Mouse (Mus musculus) lung, adult 2 months (tissue): ENCODE results near the gene Med6. TPM values are rescaled to one million over a fixed set of nuclear protein-coding genes. Genes with fewer than 3 reads are reported as not detected.
"Not testable (repeated sequence)": the region's sequence is repeated elsewhere in the genome, so short reads cannot be mapped to it uniquely, and the experiment has no call there.

ENCODE experiments used
- DNase-seq: peaks from one replicate; pipeline ENCODE4 v3.0.0; 2022
- H3K4me1 ChIP-seq: fragments of 200-500 bp; 2 replicates; pipeline ENCODE4 v1.6.1; 2011; ENCODE audit warnings: low read length; ENCODE audit not compliant: control insufficient read depth, insufficient read depth
- H3K4me3 ChIP-seq: fragments of 200-500 bp; replicated peaks from 2 replicates; pipeline ENCODE3; 2011; ENCODE audit warnings: low read depth, mild to moderate bottlenecking, control low read depth, low read length; ENCODE audit errors: extremely low read depth
- CTCF ChIP-seq: fragments of 200-500 bp; IDR thresholded peaks from 2 replicates; pipeline ENCODE4 v1.5.1; 2011; ENCODE audit warnings: mild to moderate bottlenecking, low read length, control low read depth; ENCODE audit not compliant: insufficient read depth
- POLR2A ChIP-seq: fragments of 200-500 bp; IDR thresholded peaks from 2 replicates; pipeline ENCODE4 v1.6.1; 2011; ENCODE audit warnings: low read depth, mild to moderate bottlenecking, control low read depth, low read length, borderline replicate concordance; ENCODE audit errors: extremely low read depth
- WGBS: fragments of 180-500 bp; shearing (Covaris S2); methylation state at CpG from one replicate; pipeline ENCODE4 v1.1.7; 2018; 5-methylcytosine and 5-hydroxymethylcytosine counted together
- polyA plus RNA-seq: library from polyadenylated mRNA; depleted of rRNA; stranded (reverse); fragments of >200 nt; gene quantifications from 2 replicates; pipeline ENCODE4 v1.2.3, GENCODE M21; 2012; rRNA removed

Gene Med6
- polyA plus RNA-seq, 1 experiment = 8.4 TPM

DNA sequence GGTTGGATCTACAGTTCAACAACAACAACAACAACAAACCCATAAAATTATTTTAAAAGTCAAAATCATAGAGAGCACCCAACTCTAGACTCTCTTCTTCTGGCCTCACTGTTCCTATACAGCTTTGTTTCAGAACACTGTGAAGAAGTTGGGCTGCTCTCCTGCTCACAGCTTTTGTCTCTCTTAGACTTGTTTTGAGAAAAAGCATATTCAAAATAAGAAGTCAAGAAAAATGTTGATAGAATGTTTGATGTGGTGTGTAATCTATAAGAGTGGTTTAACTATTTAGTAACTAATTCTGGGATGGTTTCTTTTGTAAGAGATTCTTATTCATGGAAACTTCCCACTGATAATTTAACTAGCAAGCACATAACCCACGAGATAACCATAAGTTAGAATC, 26.4 kb downstream of the Med6 start, which contains the start of gene Adam21:
TSS of gene Adam21 (minus strand) at position 101 of the 400 bp plus-strand sequence.
- Histone ChIP-seq H3K4me1 (no peaks in the 10 kb centered on the region), H3K4me3 (no peak within 1 kb of the TSS)
- WGBS = 98% methylated on average over 1 of the region's 1 CpGs
- no peak for DNase-seq
- TF ChIP-seq POLR2A (no peak), CTCF (no peak)

DNA sequence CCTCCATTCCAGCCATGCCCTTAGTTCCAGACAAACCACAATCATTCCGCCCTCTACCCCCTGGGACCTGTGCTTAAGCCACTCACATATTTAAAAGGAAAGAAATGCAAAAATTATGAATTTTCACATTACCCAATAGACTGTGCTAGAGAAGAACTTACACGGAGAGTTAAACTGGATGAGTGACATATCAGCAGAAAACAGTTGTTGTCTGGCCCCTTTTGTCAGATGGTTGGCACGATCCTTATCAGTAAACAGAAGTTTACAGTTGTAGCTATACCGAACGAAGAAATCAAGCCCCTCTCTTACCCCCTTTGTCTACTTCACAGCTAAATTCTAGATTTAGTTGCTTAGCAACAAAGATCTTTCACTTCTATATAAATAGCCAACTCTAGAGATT, 26.9 kb downstream of the Med6 start:
- no peak for DNase-seq
- WGBS = 80% methylated on average over 5 of the region's 5 CpGs
- H3K4me1 ChIP-seq = no peaks in the 10 kb centered on the region
- no peak overlapping the region for H3K4me3 ChIP-seq
- no peak for TF ChIP-seq CTCF
- no peak for TF ChIP-seq POLR2A

DNA sequence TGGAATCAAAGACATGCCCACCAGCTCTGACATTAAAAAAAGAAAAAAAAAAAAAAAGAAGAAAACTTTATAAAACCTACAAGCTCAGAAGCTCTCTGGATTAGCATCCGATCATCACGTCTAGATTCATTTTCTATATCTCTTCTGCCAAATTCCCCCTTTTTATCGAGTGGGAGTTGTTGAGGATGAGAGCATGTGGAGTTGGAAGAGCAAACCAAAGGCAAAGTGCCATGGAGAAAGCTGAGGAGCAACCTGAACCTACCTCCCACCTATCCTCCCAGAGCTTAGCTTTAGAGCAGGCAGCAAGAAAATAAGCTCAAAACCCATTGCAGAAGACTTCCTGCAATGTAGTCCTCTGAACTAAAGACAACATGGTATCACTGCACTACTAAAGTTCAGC, 30.6 kb downstream of the Med6 start:
- 97% methylated on average over 3 of the region's 3 CpGs for WGBS
- no peaks in the 10 kb centered on the region for H3K4me1 ChIP-seq

DNA sequence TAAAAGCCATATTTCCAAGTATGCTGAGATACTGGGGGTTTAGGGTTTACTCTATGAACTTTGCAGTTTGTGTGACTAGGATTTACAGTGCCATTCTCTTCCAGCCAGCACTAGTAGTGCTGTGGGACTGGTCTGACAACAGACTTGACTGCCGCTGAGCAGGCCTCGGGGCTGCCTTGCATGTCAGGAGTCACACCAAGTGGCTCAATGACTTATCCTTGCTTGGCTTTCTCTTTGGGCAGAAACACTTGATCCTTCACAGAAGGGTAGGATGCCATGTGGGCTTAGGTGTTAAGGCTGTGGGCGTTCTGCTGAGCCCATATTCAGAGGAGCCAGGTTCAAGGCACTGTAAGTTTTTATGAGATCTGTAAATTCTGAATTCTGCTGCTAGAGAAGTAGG, 45.5 kb downstream of the Med6 start:
- DNase-seq = no peak
- 85% methylated on average over 3 of the region's 3 CpGs for WGBS
- Histone ChIP-seq H3K4me3 (no peak overlapping the region), H3K4me1 (no peaks in the 10 kb centered on the region)
- TF ChIP-seq CTCF (no peak), POLR2A (no peak)

More for the DNA sequence above, 30.6 kb downstream of the Med6 start:
- no peak overlapping the region for H3K4me3 ChIP-seq
- no peak for TF ChIP-seq POLR2A
- no peak for TF ChIP-seq CTCF
- no peak for DNase-seq

DNA sequence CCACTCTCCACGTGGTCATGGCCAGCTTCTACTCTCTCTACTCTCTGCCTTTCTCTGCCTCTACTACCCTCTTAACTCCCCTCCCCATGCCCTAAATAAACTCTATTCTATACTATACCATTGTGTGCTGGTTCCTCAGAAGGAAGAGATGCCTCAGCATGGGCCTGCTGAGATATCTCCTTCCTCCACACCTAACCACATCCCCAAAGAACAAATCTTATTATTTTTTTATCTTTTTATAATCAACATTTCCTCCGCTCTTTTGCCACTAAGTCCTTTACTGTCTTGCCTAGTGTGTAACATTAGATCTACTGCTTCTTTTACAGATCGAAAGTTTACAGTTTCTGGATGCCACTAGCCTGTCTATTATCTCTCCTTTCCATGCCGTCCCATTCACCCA, 47.6 kb downstream of the Med6 start:
- no peak overlapping the region for H3K4me3 ChIP-seq
- WGBS = 58% methylated on average over 4 of the region's 4 CpGs
- no peak for TF ChIP-seq POLR2A
- TF ChIP-seq CTCF = no peak
- H3K4me1 ChIP-seq = no peaks in the 10 kb centered on the region
- no peak for DNase-seq

DNA sequence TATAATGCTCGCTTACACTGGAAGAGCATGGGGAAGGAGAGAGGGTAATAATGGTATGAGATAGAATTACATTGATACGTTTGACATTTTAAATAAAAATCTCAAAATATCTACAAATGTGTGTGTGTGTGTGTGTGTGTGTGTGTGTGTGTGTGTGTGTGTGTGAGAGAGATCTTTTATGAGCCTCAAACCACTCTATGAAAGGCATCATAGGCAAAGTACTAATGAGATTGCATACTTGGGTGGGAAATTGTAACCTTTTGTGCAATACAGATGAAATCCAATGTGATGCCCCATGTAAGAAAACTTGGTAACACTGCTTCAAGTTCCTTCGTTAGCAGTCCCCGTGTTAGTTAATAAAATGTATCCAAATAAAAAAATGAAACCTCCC, 61.8 kb downstream of the Med6 start:
- TF ChIP-seq CTCF (no peak), POLR2A (no peak)
- Histone ChIP-seq H3K4me1 (peaks cover 2% of the 10 kb centered on the region), H3K4me3 (peak overlapping the region; percentile 79)
- no peak for DNase-seq
- 33% methylated on average over 4 of the region's 4 CpGs for WGBS

DNA sequence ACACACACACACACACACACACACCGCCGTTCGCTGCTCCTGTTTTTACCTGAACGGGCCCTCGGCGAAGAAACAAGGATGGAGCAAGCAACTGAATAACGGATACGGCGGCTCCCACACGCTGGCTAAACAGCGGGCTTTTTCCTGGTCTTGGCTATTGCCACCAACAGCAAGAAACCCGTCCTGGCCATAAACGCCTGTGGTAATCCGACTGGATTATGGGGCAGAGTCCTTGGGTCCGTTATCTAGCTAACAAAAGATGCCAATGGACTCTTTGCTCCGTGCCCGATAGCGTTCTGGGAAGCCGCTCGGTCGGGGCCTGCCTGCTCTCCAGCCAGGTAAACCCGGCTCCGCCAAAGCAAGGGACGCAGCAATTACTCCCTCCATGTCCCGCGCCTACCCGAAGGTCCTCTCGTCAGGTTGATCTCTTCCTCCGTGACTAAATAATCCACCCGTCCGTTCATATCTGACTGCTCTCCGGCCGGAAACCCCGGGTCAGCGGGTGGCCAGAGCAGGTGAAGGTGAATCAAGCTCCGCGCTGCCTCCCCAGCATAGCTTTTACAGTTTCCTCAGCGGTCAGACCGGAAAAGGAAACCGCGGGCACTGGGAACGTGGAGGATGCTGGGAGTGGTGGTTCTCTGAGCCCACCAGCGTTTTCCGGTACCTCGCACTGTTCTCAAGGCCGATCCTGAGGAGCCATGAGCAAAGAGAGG, 62.3 kb downstream of the Med6 start, which contains the start of the genes Gm20498 and Synj2bp:
TSS of gene Gm20498 (minus strand) at position 590 of the 713 bp plus-strand sequence.
TSS of gene Synj2bp (minus strand) at position 596 of the 713 bp plus-strand sequence.
- peak; percentile 78 for DNase-seq
- under 1% methylated on average over 46 of the region's 46 CpGs for WGBS
- peak within 1 kb of the TSS; percentile 79 for H3K4me3 ChIP-seq

DNA sequence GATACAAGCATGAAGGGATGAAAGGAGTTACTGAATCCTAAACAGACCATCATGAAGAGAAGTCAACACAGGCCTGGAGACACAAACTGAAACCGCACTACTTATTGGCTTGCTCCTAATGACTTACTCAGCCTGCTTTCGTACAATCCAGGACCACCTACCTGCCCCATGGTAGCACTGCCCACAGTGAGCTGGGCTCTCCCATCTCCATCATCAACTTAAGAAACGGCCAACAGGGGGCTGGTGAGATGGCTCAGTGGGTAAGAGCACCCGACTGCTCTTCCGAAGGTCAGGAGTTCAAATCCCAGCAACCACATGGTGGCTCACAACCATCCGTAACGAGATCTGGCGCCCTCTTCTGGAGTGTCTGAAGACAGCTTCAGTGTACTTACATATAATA, 64.2 kb downstream of the Med6 start:
- not testable (repeated sequence) for DNase-seq

More for the DNA sequence above, 62.3 kb downstream of the Med6 start, which contains the start of the genes Gm20498 and Synj2bp:
- TF ChIP-seq POLR2A (peak; percentile 72; the same call in 1 of the 2 replicates), CTCF (no peak)
- H3K4me1 ChIP-seq = peaks cover 2% of the 10 kb centered on the region

More for the DNA sequence above, 64.2 kb downstream of the Med6 start:
- not testable (repeated sequence) for H3K4me1 ChIP-seq, H3K4me3 ChIP-seq
- 79% methylated on average over 7 of the region's 8 CpGs for WGBS

Other genes with a start within 250 kb of the Med6 start
- 0.22 and 0.28 TPM in 2 replicates for gene Gm4787, start 215.5 kb downstream of the Med6 start, polyA plus RNA-seq
- gene Adam4, start 173.1 kb downstream of the Med6 start, polyA plus RNA-seq = 0.17 and 0.21 TPM in 2 replicates
- 50.6 and 59.0 TPM in 2 replicates for gene Cox16, start 109.9 kb downstream of the Med6 start, polyA plus RNA-seq
- 13.1 and 14.7 TPM in 2 replicates for gene Gm20498, start 62.1 kb downstream of the Med6 start, polyA plus RNA-seq
- gene Synj2bp, start 62.1 kb downstream of the Med6 start, polyA plus RNA-seq = 19.1 and 27.1 TPM in 2 replicates
- not detected in 2 replicates for gene Adam21, start 26.5 kb downstream of the Med6 start, polyA plus RNA-seq
- 10.2 and 12.8 TPM in 2 replicates for gene Ttc9, start 36.2 kb upstream of the Med6 start, polyA plus RNA-seq
- 5.9 and 6.7 TPM in 2 replicates for gene Map3k9, start 186.2 kb upstream of the Med6 start, polyA plus RNA-seq